Mouse (Mus musculus) C2C12 (cell line): Measurements from ENCODE around the gene Ccdc190. TPM values are rescaled to one million over a fixed set of nuclear protein-coding genes. Genes with fewer than 3 reads are reported as not detected.

Experiments used
- H3K27me3 ChIP-seq: one replicate; pipeline ENCODE4 v1.6.1; 2011; ENCODE audit not compliant: control insufficient read depth, insufficient read depth, insufficient read length
- H3K36me3 ChIP-seq: one replicate; pipeline ENCODE4 v1.6.1; 2011; ENCODE audit not compliant: control insufficient read depth, insufficient read depth
- H3K4me3 ChIP-seq: one replicate; pipeline ENCODE4 v1.5.1; 2011; ENCODE audit warnings: mild to moderate bottlenecking, control low read depth; ENCODE audit not compliant: poor library complexity, insufficient read depth, severe bottlenecking
- H3K79me2 ChIP-seq: one replicate; pipeline ENCODE4 v1.6.1; 2011; ENCODE audit not compliant: control insufficient read depth, insufficient read depth
- H3K79me3 ChIP-seq: one replicate; pipeline ENCODE4 v1.6.1; 2011; ENCODE audit warnings: low read depth, control low read depth
- H3ac ChIP-seq: one replicate; pipeline ENCODE3; 2011; ENCODE audit warnings: low read depth; ENCODE audit not compliant: control insufficient read depth, insufficient read length
- CEBPB ChIP-seq: IDR thresholded peaks from one replicate; pipeline ENCODE4 v1.6.1; 2011; ENCODE audit warnings: low read depth, mild to moderate bottlenecking, control low read depth, moderate library complexity
- CTCF ChIP-seq: IDR thresholded peaks from one replicate; pipeline ENCODE4 v1.5.1; 2011; ENCODE audit not compliant: control insufficient read depth, insufficient read depth, insufficient read length
- FOSL1 ChIP-seq: IDR thresholded peaks from one replicate; pipeline ENCODE4 v1.8.0; 2011; ENCODE audit warnings: mild to moderate bottlenecking, low read length; ENCODE audit not compliant: poor library complexity, insufficient read depth, severe bottlenecking
- MAX ChIP-seq: IDR thresholded peaks from one replicate; pipeline ENCODE4 v1.6.1; 2011; ENCODE audit warnings: mild to moderate bottlenecking, control low read depth
- MYOD1 ChIP-seq: IDR thresholded peaks from one replicate; pipeline ENCODE4 v1.6.1; 2011; ENCODE audit warnings: low read depth; ENCODE audit not compliant: control insufficient read depth, insufficient read length
- MYOG ChIP-seq: IDR thresholded peaks from one replicate; pipeline ENCODE4 v1.6.1; 2011; ENCODE audit not compliant: control insufficient read depth, insufficient read length; ENCODE audit errors: extremely low read depth
- USF1 ChIP-seq: IDR thresholded peaks from one replicate; pipeline ENCODE4 v1.6.1; 2011; ENCODE audit warnings: low read depth, mild to moderate bottlenecking, control low read depth, moderate library complexity
- polyA plus RNA-seq: library from polyadenylated mRNA; unstranded; fragments of >200 nt; fragmentation: generic; extraction: Trizol; gene quantifications from one replicate; pipeline ENCODE4 v1.2.1, GENCODE M21; 2012; ENCODE audit warnings: missing spikeins

Gene Ccdc190
- polyA plus RNA-seq, 1 experiment = not detected

DNA sequence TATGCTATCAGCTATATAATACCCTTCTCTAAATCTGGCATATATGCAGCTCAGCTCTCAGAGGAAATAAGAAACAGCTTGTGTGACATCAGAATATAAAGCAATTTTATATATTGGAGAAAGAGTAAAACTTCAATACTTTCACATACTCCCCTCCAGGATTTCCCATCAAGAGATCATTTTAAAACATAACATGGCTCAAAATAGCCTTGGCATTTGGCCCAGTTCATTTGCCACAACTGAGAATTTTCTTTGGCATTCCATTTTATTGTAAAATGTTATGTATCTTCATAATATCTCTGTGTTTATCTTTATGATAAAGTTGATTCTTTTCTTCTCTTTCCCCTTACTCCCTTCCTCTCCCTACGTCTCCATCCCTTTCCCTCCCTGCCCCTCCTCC, 32.8 kb upstream of the Ccdc190 start:
- Histone ChIP-seq H3K36me3 (no peaks in the 10 kb centered on the region), H3ac (no peak overlapping the region), H3K79me3 (no peaks in the 10 kb centered on the region), H3K27me3 (no peaks in the 10 kb centered on the region), H3K79me2 (no peaks in the 10 kb centered on the region), H3K4me3 (no peak overlapping the region)
- TF ChIP-seq USF1 (no peak), MYOD1 (no peak), FOSL1 (no peak), CEBPB (no peak), CTCF (no peak), MAX (no peak), MYOG (no peak)

DNA sequence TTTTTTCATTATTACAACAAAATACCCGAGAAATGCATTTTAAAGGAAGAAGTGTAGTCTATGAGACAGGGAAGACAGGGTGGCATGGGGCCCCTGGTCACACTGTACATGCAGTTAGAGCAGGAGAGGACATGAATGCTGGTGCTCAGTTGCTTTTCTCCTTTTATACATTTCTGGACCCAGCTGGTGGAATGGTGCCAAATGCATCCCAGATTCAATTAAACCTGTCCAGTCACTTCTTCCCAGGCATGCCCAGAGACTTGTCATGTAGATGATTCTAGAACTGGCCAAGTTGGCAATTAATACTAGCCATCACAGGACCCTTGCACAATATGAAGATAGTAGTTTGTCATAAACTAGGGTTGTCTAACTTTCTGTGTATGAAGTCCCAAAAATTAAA, 30.5 kb upstream of the Ccdc190 start:
- TF ChIP-seq MYOD1 = no peak
- no peak for TF ChIP-seq MAX
- no peak for TF ChIP-seq USF1
- TF ChIP-seq FOSL1 = no peak
- TF ChIP-seq CTCF = no peak
- no peak for TF ChIP-seq MYOG
- TF ChIP-seq CEBPB = no peak
- H3K36me3 ChIP-seq = no peaks in the 10 kb centered on the region
- no peak overlapping the region for H3ac ChIP-seq

DNA sequence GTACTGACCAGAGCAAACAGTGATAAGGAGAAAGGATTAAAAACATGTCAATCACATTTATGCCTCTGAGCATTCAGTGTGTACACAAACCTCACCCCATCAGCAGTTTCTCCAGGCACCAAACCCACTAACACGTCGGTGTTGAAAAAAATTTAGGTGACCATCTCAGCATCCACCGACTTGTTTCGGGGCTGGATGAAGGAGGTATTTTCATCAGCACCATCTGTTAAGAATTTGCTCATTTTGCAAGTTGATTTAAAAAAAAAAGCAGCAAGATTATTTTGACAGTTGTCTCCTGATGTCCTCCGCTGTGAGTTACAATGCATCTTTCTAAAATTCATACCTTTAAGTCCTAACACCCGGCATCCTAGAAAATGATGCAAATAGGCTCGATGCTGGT, 29.8 kb upstream of the Ccdc190 start:
- H3K79me3 ChIP-seq = no peaks in the 10 kb centered on the region
- H3K36me3 ChIP-seq = no peaks in the 10 kb centered on the region
- H3ac ChIP-seq = no peak overlapping the region
- TF ChIP-seq MAX = no peak
- TF ChIP-seq MYOD1 = no peak
- TF ChIP-seq CTCF = no peak
- TF ChIP-seq USF1 = no peak
- TF ChIP-seq CEBPB = no peak
- no peak for TF ChIP-seq FOSL1
- TF ChIP-seq MYOG = no peak
- H3K27me3 ChIP-seq = no peaks in the 10 kb centered on the region
- no peaks in the 10 kb centered on the region for H3K79me2 ChIP-seq
- no peak overlapping the region for H3K4me3 ChIP-seq

More for the DNA sequence above, 30.5 kb upstream of the Ccdc190 start:
- no peaks in the 10 kb centered on the region for H3K27me3 ChIP-seq
- H3K4me3 ChIP-seq = no peak overlapping the region
- no peaks in the 10 kb centered on the region for H3K79me2 ChIP-seq
- H3K79me3 ChIP-seq = no peaks in the 10 kb centered on the region

GRCm38 (mm10) chr1:169900771-169901336, 27.6 kb upstream of the Ccdc190 start:
- no peak overlapping the region for H3ac ChIP-seq
- no peak overlapping the region for H3K4me3 ChIP-seq
- no peaks in the 10 kb centered on the region for H3K79me3 ChIP-seq
- no peaks in the 10 kb centered on the region for H3K79me2 ChIP-seq
- TF ChIP-seq USF1 = no peak
- TF ChIP-seq MYOG = no peak
- TF ChIP-seq CEBPB = no peak
- no peak for TF ChIP-seq FOSL1
- TF ChIP-seq MYOD1 = no peak
- TF ChIP-seq CTCF = no peak
- no peak for TF ChIP-seq MAX
- no peaks in the 10 kb centered on the region for H3K27me3 ChIP-seq
- H3K36me3 ChIP-seq = no peaks in the 10 kb centered on the region

- H3K27me3 ChIP-seq = no peaks in the 10 kb centered on the region
- no peak overlapping the region for H3ac ChIP-seq
- H3K4me3 ChIP-seq = no peak overlapping the region
- TF ChIP-seq MYOG (no peak), FOSL1 (no peak), MYOD1 (no peak), CTCF (no peak), MAX (no peak), USF1 (no peak)
- H3K36me3 ChIP-seq = no peaks in the 10 kb centered on the region
- no peaks in the 10 kb centered on the region for H3K79me2 ChIP-seq
- no peaks in the 10 kb centered on the region for H3K79me3 ChIP-seq
Measured at GRCm38 (mm10) chr1:169909163-169909562, 19.3 kb upstream of the Ccdc190 start.
